Mouse (Mus musculus): ENCODE measurements around the gene Zfp809.

The Zfp809 gene

DNA sequence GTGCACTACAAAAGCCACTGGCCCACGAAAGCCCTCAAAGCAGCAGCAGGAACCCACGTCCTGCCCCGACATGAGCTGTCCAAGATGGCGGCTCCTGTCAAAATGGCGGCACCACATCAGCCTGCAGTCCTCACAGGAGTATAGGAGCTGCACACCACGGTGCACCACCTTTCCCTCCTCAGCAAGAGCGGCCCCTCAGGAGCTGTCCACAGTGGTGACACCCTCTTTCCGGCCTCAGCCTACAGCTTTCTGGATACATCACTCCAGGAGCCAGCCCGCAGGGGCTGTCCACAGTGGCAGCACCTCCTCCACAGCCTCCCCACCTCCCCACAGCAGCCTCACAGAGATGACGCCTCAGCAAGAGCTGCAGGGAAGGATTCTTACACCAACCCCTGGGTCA, 37.1 kb downstream of the Zfp809 start:
- no peak for DNase-seq

DNA sequence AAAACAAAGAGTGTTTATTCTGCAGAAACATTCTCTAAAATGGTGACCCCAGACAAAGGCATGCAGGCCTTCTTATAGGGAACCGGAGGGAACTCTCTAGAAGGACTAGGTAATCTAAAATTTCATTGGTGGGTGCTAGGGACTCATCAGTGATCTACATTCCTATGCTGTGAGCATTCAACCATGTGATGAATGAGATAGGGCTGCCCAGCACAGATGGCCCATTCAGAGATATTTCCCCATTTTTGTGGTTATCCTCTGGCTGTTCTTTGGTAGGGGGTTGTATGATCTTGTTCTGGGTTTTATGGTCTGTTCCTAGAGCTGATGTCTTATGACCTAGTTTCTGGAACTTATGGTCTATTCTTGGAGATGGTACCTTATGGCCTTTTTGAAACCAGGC, 43.4 kb downstream of the Zfp809 start:
- no peak for DNase-seq

DNA sequence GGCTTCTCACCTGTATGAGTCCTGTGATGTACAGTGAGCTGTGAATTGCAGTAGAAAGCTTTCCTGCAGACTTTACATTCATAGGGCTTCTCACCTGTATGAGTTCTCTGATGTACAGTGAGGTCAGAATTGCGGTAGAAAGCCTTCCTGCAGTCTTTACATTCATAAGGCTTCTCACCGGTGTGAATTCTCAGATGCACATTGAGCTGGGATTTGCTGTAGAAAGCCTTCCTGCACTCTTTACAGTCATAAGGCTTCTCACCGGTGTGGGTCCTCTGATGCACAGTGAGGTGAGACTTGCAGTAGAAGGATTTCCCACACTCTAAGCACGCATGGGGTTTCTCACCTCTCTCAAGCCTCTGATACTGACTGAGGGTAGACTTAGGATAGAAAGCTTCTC, 53.2 kb downstream of the Zfp809 start:
- DNase-seq: no peak
